Mouse (Mus musculus): Measurements from ENCODE around the gene Elavl1. TPM values are rescaled to one million over a fixed set of nuclear protein-coding genes. Genes with fewer than 3 reads are reported as not detected.
"Not testable (repeated sequence)": the region's sequence is repeated elsewhere in the genome, so short reads cannot be mapped to it uniquely, and the experiment has no call there.

Elavl1 gene
- 99.5 and 118 TPM in 2 replicates for total RNA-seq (2014; fragmentation: Nextera tagmentation)
- total RNA-seq (2017) = 92.6 and 107 TPM in 2 replicates

- peak; percentile 86 for ATAC-seq (replicated peaks; ENCODE audit: poor library complexity, severe bottlenecking)
These were observed at the start of gene Elavl1, which contains the start of gene Ccl25 for GRCm38 (mm10) chr8:4324983-4325750. Elavl1 (minus strand) TSS chr8:4325413. Ccl25 (plus strand) TSS chr8:4325210.

DNA sequence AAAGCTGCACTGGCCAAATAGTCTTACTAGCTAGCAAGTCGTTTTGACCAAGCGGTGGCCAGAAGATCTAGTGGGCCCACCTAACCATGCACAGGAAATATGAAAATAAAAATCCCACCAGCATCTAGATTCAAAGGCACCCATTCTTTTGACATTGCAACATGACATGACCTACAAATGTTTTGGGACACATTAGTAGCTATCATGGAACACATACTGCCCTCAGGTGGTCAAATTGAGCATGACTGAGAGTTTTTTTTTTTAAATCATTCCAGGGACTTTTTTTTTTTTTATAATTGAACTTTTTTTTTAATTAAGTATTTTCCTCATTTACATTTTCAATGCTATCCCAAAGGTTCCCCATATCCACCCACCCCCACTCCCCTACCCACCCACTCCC, 47.4 kb upstream of the Elavl1 start:
- 0 out of 2 replicates have a peak, but pooled peaks have one; percentile 41 for ATAC-seq (replicated peaks; ENCODE audit: poor library complexity, severe bottlenecking)

DNA sequence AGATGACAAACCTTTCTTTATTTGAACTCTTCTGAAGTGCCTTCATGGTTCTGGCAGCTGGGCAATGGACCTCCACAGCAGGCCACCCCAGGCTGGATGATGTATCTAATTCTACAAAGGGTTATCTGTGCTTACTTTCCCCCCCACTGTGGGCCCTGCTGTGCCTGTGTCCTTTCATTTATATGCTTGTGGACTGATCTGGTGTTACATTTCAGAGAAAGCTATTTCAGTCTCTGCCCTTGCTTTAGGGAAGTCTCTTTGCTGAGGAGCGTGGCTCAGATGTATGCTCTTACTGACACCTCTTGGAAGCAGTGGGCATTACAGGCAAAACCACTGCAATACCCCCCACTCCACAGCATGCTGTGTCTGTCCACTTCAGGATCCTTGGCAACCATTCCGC, 44.9 kb upstream of the Elavl1 start:
- peak; percentile 99 for ATAC-seq (replicated peaks; ENCODE audit: poor library complexity, severe bottlenecking)

DNA sequence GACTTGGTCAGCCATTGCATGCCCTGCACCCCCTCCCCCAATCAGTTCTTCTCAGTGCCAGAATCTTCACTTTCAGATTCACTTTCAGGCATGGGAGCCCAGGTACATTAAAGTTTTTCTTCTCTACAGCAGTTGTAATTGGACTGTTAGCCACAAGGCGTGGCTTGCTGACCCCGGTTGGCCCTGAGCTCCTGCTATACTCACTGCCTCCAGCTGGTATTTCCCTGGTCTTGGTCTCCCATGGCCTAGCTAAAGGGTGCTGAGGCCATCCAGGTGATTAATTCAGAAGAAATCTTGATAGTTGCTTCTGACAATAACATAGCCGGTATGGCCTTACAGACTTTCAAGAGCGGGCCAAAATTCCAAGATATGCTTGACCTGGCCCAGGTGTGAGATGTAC, 43.3 kb upstream of the Elavl1 start:
- ATAC-seq (replicated peaks; ENCODE audit: poor library complexity, severe bottlenecking) = no peak

DNA sequence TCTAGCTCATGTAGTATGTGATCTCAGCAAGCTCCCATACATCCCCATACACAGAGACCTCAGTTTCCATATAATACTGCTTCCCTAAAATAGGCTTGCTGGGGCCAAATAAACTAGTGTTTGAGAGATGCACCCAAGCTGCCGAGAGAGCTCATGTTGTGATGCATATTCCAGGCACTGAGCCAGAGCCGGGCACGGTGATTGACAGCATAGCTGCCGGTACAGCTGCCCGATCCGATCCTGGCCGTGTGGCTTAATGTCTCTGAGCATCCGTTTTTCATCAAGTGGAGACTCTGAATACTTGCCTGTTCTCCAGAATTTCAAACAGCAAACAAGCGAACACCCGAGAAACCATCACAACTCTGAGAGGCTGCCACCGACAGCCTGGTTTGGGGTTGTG, 42.6 kb upstream of the Elavl1 start:
- ATAC-seq (replicated peaks; ENCODE audit: poor library complexity, severe bottlenecking) = no peak

- no peak for ATAC-seq (replicated peaks; ENCODE audit: poor library complexity, severe bottlenecking)
These were observed 41.0 kb upstream of the Elavl1 start for GRCm38 (mm10) chr8:4366189-4366588.

GRCm38 (mm10) chr8:4360922-4361321, 35.7 kb upstream of the Elavl1 start:
- no peak for ATAC-seq (replicated peaks; ENCODE audit: poor library complexity, severe bottlenecking)

GRCm38 (mm10) chr8:4359362-4359761, 34.1 kb upstream of the Elavl1 start:
- ATAC-seq (replicated peaks; ENCODE audit: poor library complexity, severe bottlenecking) = peak; percentile 44

- ATAC-seq (replicated peaks; ENCODE audit: poor library complexity, severe bottlenecking) = no peak
These were observed 30.2 kb upstream of the Elavl1 start for GRCm38 (mm10) chr8:4355455-4355854.

- ATAC-seq (replicated peaks; ENCODE audit: poor library complexity, severe bottlenecking) = no peak
These were observed 29.3 kb upstream of the Elavl1 start for GRCm38 (mm10) chr8:4354516-4354915.

DNA sequence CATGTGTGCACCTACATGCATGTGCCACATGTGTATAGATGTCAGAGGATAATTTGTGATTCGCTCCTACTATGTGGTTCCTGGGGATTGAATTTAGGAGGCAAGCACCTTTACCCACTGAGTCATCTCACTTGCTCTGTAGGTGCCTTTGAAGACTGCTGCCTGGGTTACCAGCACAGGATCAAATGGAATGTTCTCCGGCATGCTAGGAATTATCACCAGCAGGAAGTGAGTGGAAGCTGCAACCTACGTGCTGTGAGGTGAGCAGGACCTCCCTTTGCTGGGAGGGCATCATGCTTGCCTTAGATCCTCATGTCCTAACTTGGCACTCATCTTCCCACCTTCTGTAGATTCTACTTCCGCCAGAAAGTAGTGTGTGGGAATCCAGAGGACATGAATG, 28.5 kb upstream of the Elavl1 start:
- no peak for ATAC-seq (replicated peaks; ENCODE audit: poor library complexity, severe bottlenecking)

DNA sequence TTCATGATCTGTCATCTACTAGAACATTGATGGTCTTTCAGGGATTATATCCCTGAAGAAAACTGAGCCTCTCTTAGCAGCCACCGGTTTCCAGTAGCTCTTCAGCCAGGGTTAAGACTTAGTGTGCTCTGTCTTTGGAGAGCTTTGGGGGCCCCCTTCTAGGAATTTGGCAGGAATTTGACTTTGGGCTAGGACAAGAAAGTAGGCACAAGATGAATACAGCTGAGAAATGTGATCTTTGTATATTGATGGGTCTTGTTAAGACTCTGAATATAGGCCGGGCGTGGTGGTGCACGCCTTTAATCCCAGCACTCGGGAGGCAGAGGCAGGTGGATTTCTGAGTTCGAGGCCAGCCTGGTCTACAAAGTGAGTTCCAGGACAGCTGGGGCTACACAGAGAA, 27.3 kb upstream of the Elavl1 start:
- not testable (repeated sequence) for ATAC-seq (replicated peaks; ENCODE audit: poor library complexity, severe bottlenecking)

GRCm38 (mm10) chr8:4350618-4351017, 25.4 kb upstream of the Elavl1 start:
- ATAC-seq (replicated peaks; ENCODE audit: poor library complexity, severe bottlenecking) = no peak

DNA sequence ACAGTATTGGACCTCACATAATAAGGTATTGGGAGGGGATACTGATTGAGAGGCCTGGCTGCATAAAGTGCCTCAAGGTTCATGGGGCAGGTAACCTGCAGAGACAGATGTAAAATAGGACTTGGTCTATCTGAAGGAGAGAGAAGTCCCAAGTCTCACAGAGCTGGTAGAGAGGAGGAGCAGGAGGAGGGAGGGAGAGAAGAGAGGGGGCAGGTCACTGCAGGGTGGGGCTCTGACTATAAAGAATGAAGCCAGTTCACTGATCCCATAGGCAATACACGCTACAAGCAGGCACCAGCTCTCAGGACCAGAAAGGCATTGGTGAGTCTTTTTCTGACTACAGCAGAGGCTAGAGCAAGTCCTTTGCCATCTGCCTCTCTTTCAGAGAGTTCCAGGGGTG, 24.1 kb upstream of the Elavl1 start:
- no peak for ATAC-seq (replicated peaks; ENCODE audit: poor library complexity, severe bottlenecking)

DNA sequence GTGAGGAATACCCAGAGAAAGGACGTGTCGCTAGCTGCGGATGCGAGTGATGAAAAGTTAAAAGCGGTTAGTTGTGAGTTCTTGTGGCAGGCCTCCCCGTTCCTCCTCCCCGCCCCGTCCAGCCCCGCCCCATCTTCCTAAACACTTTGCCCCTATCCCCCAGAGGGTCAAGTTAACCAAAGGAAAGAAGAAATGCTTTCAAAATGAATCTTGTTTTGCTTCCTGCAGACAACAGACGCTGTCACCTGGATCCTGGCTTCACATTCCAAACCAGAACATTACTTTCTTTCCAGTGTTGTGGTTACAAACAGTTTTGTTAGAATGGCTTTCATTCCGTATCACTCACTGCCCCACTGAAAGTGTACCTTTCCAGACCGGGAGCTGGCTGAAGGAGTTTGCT, 23.1 kb upstream of the Elavl1 start:
- ATAC-seq (replicated peaks; ENCODE audit: poor library complexity, severe bottlenecking) = peak; percentile 36; the same call in 1 of the 2 replicates

- peak; percentile 94 for ATAC-seq (replicated peaks; ENCODE audit: poor library complexity, severe bottlenecking)
These were observed 22.4 kb upstream of the Elavl1 start for GRCm38 (mm10) chr8:4347661-4348060.

- no peak for ATAC-seq (replicated peaks; ENCODE audit: poor library complexity, severe bottlenecking)
These were observed 15.0 kb upstream of the Elavl1 start for GRCm38 (mm10) chr8:4340207-4340606.

GRCm38 (mm10) chr8:4335678-4336077, 10.5 kb upstream of the Elavl1 start:
- ATAC-seq (replicated peaks; ENCODE audit: poor library complexity, severe bottlenecking) = peak; percentile 68

GRCm38 (mm10) chr8:4333966-4334365, 8.8 kb upstream of the Elavl1 start:
- ATAC-seq (replicated peaks; ENCODE audit: poor library complexity, severe bottlenecking) = no peak

DNA sequence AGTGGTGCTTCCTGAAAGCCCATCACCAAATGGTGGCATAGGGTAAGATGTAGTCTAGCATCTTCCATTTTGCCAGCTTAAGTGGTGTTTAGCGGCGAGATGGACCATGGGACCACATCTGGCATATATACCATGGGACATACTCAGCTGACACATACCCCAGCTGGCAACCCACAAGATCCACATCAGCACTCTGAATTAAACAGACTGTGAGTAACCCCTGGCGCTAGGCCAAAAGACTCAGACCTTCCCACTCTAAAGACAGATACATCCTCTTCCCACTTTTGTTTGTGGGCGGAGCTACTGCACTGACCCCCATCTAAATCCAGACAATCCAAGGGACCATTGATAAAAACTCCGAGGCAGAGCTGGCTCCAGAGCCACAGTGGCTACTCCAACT, 3.8 kb upstream of the Elavl1 start:
- no peak for ATAC-seq (replicated peaks; ENCODE audit: poor library complexity, severe bottlenecking)

GRCm38 (mm10) chr8:4325751-4326036, 481 bp upstream of the Elavl1 start:
- ATAC-seq (replicated peaks; ENCODE audit: poor library complexity, severe bottlenecking) = no peak

DNA sequence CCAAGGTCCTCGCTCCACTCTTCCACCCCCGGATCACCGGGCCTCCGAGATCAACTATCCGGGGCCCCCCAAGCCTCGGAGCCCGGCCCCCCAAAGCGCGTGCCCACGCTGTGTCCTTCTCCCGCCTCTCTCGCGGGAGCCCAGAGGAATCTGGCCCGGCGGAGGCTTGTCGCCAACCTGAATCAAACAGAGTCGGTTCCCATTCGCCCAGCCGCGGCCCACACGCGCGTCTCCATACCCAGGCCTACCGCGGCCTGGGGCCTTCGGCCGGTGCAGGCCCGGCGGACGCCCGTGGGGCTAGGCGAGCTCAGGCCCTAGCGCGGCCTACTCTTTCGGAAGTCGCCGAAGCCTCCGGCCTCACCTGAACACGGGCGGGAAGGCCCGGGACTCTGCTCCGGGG, 688 bp downstream of the Elavl1 start:
- ATAC-seq (replicated peaks; ENCODE audit: poor library complexity, severe bottlenecking) = peak; percentile 11

Measured in granulocyte monocyte progenitor cell, adult 5-6 weeks (primary cell).